Mouse (Mus musculus) heart, adult 18-20 months (tissue): ENCODE data around the gene Gm10358. TPM values are rescaled to one million over a fixed set of nuclear protein-coding genes. Genes with fewer than 3 reads are reported as not detected.
"Not testable (repeated sequence)": the region's sequence is repeated elsewhere in the genome, so short reads cannot be mapped to it uniquely, and the experiment has no call there.

Source experiments
- DNase-seq, 2 experiments: peaks; one replicate each; pipeline ENCODE4 v3.0.0; 2021 to 2022; ENCODE audit warnings: mixed read lengths in 1 of 2
- long read RNA-seq, 2 experiments: library from polyadenylated mRNA; stranded (forward); transcript quantifications; one replicate each; pipeline ENCODE4 v2.0.0; 2021
- total RNA-seq, 2 experiments: library from RNA; stranded (reverse); gene quantifications; 2 replicates each; pipeline ENCODE4 v1.2.3; 2021

Gene Gm10358
- total RNA-seq, result not detected
- long read RNA-seq, experiment 1, transcript Gm10358-201 (1 exons, 1,250 nt), result major isoform, 5 of 5 reads
- long read RNA-seq, experiment 1, partial matches to known transcripts, result 0 of 5 reads
- long read RNA-seq, experiment 1, other reads (novel, unspliced or antisense), result 0 of 5 reads
- long read RNA-seq, experiment 2, partial matches to known transcripts, result 0 of 3 reads
- long read RNA-seq, experiment 2, other reads (novel, unspliced or antisense), result 0 of 3 reads

DNA sequence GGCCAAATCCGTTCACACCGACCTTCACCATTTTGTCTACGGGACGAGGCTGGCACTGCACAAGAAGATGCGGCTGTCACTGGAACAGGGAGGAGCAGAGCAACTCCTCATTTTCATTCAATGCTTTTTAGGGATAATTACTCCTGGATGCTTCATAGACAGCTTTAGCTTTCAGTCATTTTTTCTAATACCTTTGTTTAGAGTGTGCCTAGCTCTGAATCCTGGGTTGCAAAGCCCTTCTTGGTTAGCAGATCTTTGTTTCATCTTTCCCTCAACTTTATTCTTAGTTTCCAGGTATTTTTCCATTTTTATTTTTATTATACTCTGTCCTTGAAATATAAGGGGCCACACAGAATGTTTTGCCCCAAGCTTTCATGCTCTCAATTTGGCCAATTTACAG lies at the start of gene Gm10358:
Gene Gm10358, minus strand, starts transcription at position 101 of the 400 bp plus-strand sequence.
- DNase-seq, result no peak

- no peak for DNase-seq
These were observed 42.0 kb upstream of the Gm10358 start, which contains the start of gene Iqcm for GRCm38 (mm10) chr8:75448394-75448793. Gene Iqcm (plus strand): TSS chr8:75448694.

DNA sequence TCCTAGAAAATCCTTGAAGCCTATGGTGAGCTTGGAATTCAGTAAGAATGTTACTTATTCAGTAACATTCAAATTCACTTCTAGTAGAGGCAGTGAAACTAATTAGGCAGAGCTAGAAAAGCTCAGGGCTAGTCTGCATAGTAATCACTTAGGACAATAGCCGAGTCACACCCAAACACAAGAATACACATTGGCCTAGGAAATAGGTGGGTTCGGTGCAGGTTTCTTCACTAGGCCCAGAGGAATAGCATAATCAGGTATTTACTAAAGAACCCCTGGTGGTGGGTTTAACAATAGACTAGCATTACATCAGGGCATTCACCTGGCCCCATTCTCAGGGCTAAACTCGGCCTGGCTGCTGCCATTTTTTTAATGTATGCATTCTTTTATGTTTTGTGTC lies 9.3 kb upstream of the Gm10358 start:
- DNase-seq, result not testable (repeated sequence)

- DNase-seq, result no peak
These were observed 21.6 kb downstream of the Gm10358 start for GRCm38 (mm10) chr8:75384770-75385290.

- no peak for DNase-seq
These were observed 30.8 kb downstream of the Gm10358 start for GRCm38 (mm10) chr8:75375530-75376123.

DNA sequence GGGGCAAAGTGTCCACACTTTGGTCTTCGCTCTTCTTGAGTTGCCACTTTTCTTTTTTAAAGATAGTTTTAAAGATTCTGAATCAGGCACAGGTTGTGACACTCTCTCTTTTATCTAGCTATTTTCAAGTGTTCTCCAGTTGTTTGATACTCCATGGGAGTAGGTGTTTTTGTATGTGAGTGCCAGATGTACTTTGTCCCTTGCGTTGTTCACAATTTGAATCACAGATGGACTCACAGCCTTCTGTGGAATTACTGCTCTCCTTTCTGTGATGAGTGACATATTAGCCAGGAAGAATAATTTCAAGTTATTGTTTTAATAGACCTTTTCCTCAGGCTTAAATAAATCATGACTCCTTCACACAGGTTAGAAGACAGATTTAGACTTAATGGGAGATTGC lies 34.4 kb downstream of the Gm10358 start:
- DNase-seq, result no peak

Other genes with a start within 250 kb of the Gm10358 start
- gene Rasd2, start 192.6 kb downstream of the Gm10358 start, total RNA-seq, result 1 to 10 TPM; 5.4 to 6.1 TPM
- not detected for gene Iqcm, start 42.1 kb upstream of the Gm10358 start, total RNA-seq